Mouse (Mus musculus) kidney, embryonic 14.5 days (tissue): Measurements from ENCODE around the gene Dnah6. TPM values are rescaled to one million over a fixed set of nuclear protein-coding genes. Genes with fewer than 3 reads are reported as not detected.

ENCODE experiments used
- ATAC-seq: fragments of 200-750 bp; cut with Nextera tagmentation; 2 replicates; pipeline ENCODE4 v1.8.0; 2017; ENCODE audit warnings: moderate number of reproducible peaks, mild to moderate bottlenecking, moderate TSS enrichment, moderate library complexity; ENCODE audit not compliant: low FRiP score, low TSS enrichment
- H3K27ac ChIP-seq: fragments of 300-500 bp; sonication (generic); 2 replicates; pipeline ENCODE4 v1.5.1; 2014; ENCODE audit warnings: low read depth, mild to moderate bottlenecking, low read length, moderate library complexity, mixed read lengths
- H3K27me3 ChIP-seq: fragments of 300-500 bp; sonication (generic); 2 replicates; pipeline ENCODE4 v1.6.1; 2014; ENCODE audit warnings: mild to moderate bottlenecking, low read length; ENCODE audit not compliant: control insufficient read depth, insufficient read depth
- H3K36me3 ChIP-seq: fragments of 300-500 bp; sonication (generic); 2 replicates; pipeline ENCODE4 v1.6.1; 2014; ENCODE audit warnings: low read length, mixed read lengths; ENCODE audit not compliant: control insufficient read depth, insufficient read depth
- H3K4me1 ChIP-seq: fragments of 300-500 bp; sonication (generic); 2 replicates; pipeline ENCODE4 v1.6.1; 2014; ENCODE audit warnings: low read length, mixed read lengths; ENCODE audit not compliant: control insufficient read depth, insufficient read depth
- H3K4me2 ChIP-seq: fragments of 300-500 bp; sonication (generic); replicated peaks from 2 replicates; pipeline ENCODE4 v1.6.1; 2014; ENCODE audit warnings: low read depth, mild to moderate bottlenecking, low read length
- H3K4me3 ChIP-seq: fragments of 300-500 bp; sonication (generic); 2 replicates; pipeline ENCODE4 v1.5.1; 2014; ENCODE audit warnings: mild to moderate bottlenecking, low read length
- H3K9ac ChIP-seq: fragments of 300-500 bp; sonication (generic); 2 replicates; pipeline ENCODE4 v1.6.1; 2014; ENCODE audit warnings: low read depth, mild to moderate bottlenecking, low read length, moderate library complexity
- H3K9me3 ChIP-seq: fragments of 300-500 bp; sonication (generic); 2 replicates; pipeline ENCODE4 v1.6.1; 2016; ENCODE audit warnings: low read length; ENCODE audit not compliant: control insufficient read depth
- WGBS: fragments of 180-500 bp; shearing (Covaris S2); extraction: QIAGEN DNeasy Blood & Tissue Kit; methylation state at CpG from one replicate; pipeline ENCODE4 v1.1.7; 2014; 5-methylcytosine and 5-hydroxymethylcytosine counted together
- polyA plus RNA-seq: library from polyadenylated mRNA; unstranded; fragments of >200 nt; fragmentation: Nextera tagmentation; extraction: Ambion mirVana; gene quantifications from 2 replicates; pipeline ENCODE4 v1.2.1, GENCODE M21; 2014

Gene Dnah6
- polyA plus RNA-seq, 1 experiment from 2014 or later = 0.05 TPM

GRCm38 (mm10) chr6:73211602-73212001 is 9.8 kb downstream of the Dnah6 start:
- ATAC-seq = no peak
- no peaks in the 10 kb centered on the region for H3K36me3 ChIP-seq
- H3K4me3 ChIP-seq = no peak overlapping the region
- no peak overlapping the region for H3K9ac ChIP-seq
- H3K27ac ChIP-seq = no peak overlapping the region
- H3K9me3 ChIP-seq = no peaks in the 10 kb centered on the region
- no peaks in the 10 kb centered on the region for H3K27me3 ChIP-seq
- H3K4me2 ChIP-seq = no peak overlapping the region
- H3K4me1 ChIP-seq = no peaks in the 10 kb centered on the region

- no peak overlapping the region for H3K9ac ChIP-seq
- H3K36me3 ChIP-seq = no peaks in the 10 kb centered on the region
- H3K9me3 ChIP-seq = no peaks in the 10 kb centered on the region
- H3K27ac ChIP-seq = no peak overlapping the region
- no peak overlapping the region for H3K4me2 ChIP-seq
- H3K27me3 ChIP-seq = no peaks in the 10 kb centered on the region
- no peaks in the 10 kb centered on the region for H3K4me1 ChIP-seq
- ATAC-seq = no peak
- 85% methylated on average over 3 of the region's 3 CpGs for WGBS
- no peak overlapping the region for H3K4me3 ChIP-seq
These were observed 10.4 kb downstream of the Dnah6 start for GRCm38 (mm10) chr6:73211036-73211435.

- Histone ChIP-seq H3K4me2 (no peak overlapping the region), H3K9me3 (no peaks in the 10 kb centered on the region), H3K27me3 (no peaks in the 10 kb centered on the region), H3K4me1 (no peaks in the 10 kb centered on the region), H3K27ac (no peak overlapping the region), H3K36me3 (no peaks in the 10 kb centered on the region), H3K4me3 (no peak overlapping the region), H3K9ac (no peak overlapping the region)
- no peak for ATAC-seq
- 81% methylated on average over 4 of the region's 4 CpGs for WGBS
These were observed 10.9 kb downstream of the Dnah6 start for GRCm38 (mm10) chr6:73210445-73210972.

GRCm38 (mm10) chr6:73209598-73209997 is 11.9 kb downstream of the Dnah6 start:
- no peak for ATAC-seq
- no peak overlapping the region for H3K4me3 ChIP-seq
- H3K27me3 ChIP-seq = no peaks in the 10 kb centered on the region
- no peaks in the 10 kb centered on the region for H3K9me3 ChIP-seq
- no peaks in the 10 kb centered on the region for H3K36me3 ChIP-seq
- 89% methylated on average over 6 of the region's 6 CpGs for WGBS
- no peak overlapping the region for H3K27ac ChIP-seq
- no peak overlapping the region for H3K9ac ChIP-seq
- H3K4me2 ChIP-seq = no peak overlapping the region
- H3K4me1 ChIP-seq = no peaks in the 10 kb centered on the region

GRCm38 (mm10) chr6:73204937-73205336 is 16.5 kb downstream of the Dnah6 start:
- no peak overlapping the region for H3K4me3 ChIP-seq
- WGBS = 85% methylated on average over 4 of the region's 4 CpGs
- no peaks in the 10 kb centered on the region for H3K4me1 ChIP-seq

GRCm38 (mm10) chr6:73203724-73204123 is 17.7 kb downstream of the Dnah6 start:
- Histone ChIP-seq H3K36me3 (no peaks in the 10 kb centered on the region), H3K4me2 (no peak overlapping the region), H3K4me3 (no peak overlapping the region), H3K4me1 (no peaks in the 10 kb centered on the region), H3K27me3 (no peaks in the 10 kb centered on the region), H3K9ac (no peak overlapping the region), H3K9me3 (no peaks in the 10 kb centered on the region), H3K27ac (no peak overlapping the region)
- WGBS = 75% methylated on average over 2 of the region's 2 CpGs
- ATAC-seq = no peak

More at GRCm38 (mm10) chr6:73204937-73205336, 16.5 kb downstream of the Dnah6 start:
- Histone ChIP-seq H3K4me2 (no peak overlapping the region), H3K9ac (no peak overlapping the region), H3K27ac (no peak overlapping the region), H3K9me3 (no peaks in the 10 kb centered on the region), H3K36me3 (no peaks in the 10 kb centered on the region), H3K27me3 (no peaks in the 10 kb centered on the region)
- ATAC-seq = no peak

GRCm38 (mm10) chr6:73195291-73195690 is 26.2 kb downstream of the Dnah6 start:
- Histone ChIP-seq H3K27ac (no peak overlapping the region), H3K36me3 (no peaks in the 10 kb centered on the region), H3K4me3 (no peak overlapping the region), H3K27me3 (no peaks in the 10 kb centered on the region), H3K9me3 (no peaks in the 10 kb centered on the region), H3K4me1 (no peaks in the 10 kb centered on the region), H3K4me2 (no peak overlapping the region), H3K9ac (no peak overlapping the region)
- WGBS = 92% methylated on average over 13 of the region's 13 CpGs
- ATAC-seq = no peak

- H3K36me3 ChIP-seq = no peaks in the 10 kb centered on the region
These were observed 30.7 kb downstream of the Dnah6 start for GRCm38 (mm10) chr6:73190756-73191155.

GRCm38 (mm10) chr6:73184276-73184675 is 37.2 kb downstream of the Dnah6 start:
- no peaks in the 10 kb centered on the region for H3K36me3 ChIP-seq
- no peak overlapping the region for H3K4me2 ChIP-seq
- WGBS = 74% methylated on average over 5 of the region's 5 CpGs
- H3K27me3 ChIP-seq = no peaks in the 10 kb centered on the region
- H3K27ac ChIP-seq = no peak overlapping the region
- H3K9ac ChIP-seq = no peak overlapping the region
- no peak overlapping the region for H3K4me3 ChIP-seq
- H3K4me1 ChIP-seq = peaks cover 3% of the 10 kb centered on the region; the same call in 1 of the 2 replicates
- H3K9me3 ChIP-seq = no peaks in the 10 kb centered on the region
- no peak for ATAC-seq

More at GRCm38 (mm10) chr6:73190756-73191155, 30.7 kb downstream of the Dnah6 start:
- Histone ChIP-seq H3K4me3 (no peak overlapping the region), H3K9ac (no peak overlapping the region), H3K27me3 (no peaks in the 10 kb centered on the region), H3K9me3 (no peaks in the 10 kb centered on the region), H3K4me2 (no peak overlapping the region), H3K27ac (no peak overlapping the region), H3K4me1 (no peaks in the 10 kb centered on the region)
- 73% methylated on average over 6 of the region's 6 CpGs for WGBS
- no peak for ATAC-seq
